Mouse (Mus musculus): ENCODE measurements at regions not wholly inside any gene's neighbourhood (a gene's known extent, or its start where the extent isn't known, plus 50 kb on each side); places are given as distances from the start of the nearest gene placed in this dataset.
"Not testable (repeated sequence)": the region's sequence is repeated elsewhere in the genome, so short reads cannot be mapped to it uniquely, and the experiment has no call there.

DNA sequence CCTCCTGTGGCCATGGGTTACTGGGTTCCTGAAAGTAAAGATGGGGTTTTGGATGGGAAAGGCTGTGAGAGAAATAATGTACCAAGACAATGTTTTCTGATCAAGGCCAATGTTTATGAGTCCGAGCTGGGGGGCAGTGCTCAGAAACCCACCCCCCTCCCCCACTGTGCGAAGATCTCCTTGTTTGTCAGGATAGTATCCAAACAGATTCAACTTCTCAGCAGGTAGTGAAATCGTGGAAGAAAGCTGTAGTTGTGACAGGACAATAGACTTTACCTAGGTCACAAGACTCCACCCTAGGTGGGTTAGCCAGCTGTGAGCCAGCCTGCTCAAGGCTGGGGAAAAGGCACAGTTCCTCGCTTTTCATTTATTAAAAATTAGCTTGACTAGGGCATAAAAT, 6688.6 kb upstream of the Gm7489 start:
- Histone ChIP-seq H3K4me1 (ENCODE audit: control insufficient read depth, insufficient read depth, low read length) (no peaks in the 10 kb centered on the region), H3K27me3 (ENCODE audit: control insufficient read depth, insufficient read depth, low read length) (no peaks in the 10 kb centered on the region), H3K9ac (replicated peaks; ENCODE audit: low read length) (no peak overlapping the region), H3K9me3 (ENCODE audit: control insufficient read depth, low read length) (no peaks in the 10 kb centered on the region), H3K36me3 (ENCODE audit: control insufficient read depth, insufficient read depth, low read length) (no peaks in the 10 kb centered on the region), H3K27ac (replicated peaks; ENCODE audit: low read depth, low read length) (no peak overlapping the region), H3K4me3 (replicated peaks; ENCODE audit: low read depth, low read length) (no peak overlapping the region), H3K4me2 (ENCODE audit: low read length) (no peak overlapping the region)
- WGBS = 74% methylated on average over 4 of the region's 4 CpGs
- no peak for ATAC-seq (ENCODE audit: low FRiP score, low TSS enrichment)
- DNase-seq = no peak

DNA sequence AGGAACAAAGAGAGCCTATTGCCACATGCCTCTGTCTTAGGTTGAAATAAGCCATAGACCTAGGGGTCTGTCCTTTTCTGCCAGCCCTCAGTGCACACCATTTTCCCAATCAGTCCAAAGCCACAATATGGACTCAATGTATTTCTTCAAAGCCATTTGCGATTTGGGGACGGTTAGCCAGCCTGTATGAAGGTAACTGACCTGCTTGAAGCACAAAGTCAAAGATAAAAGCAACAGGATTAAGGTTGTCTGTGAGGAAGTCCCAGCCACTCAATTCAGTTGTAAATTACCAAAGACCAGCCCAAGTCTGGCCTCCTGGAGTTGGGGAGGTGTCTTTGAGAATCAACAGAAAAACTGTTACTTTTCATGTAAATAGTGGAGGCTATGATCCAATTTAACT, 6688.1 kb upstream of the Gm7489 start:
- DNase-seq (no peak), ATAC-seq (ENCODE audit: low FRiP score, low TSS enrichment) (no peak)
- Histone ChIP-seq H3K9ac (replicated peaks; ENCODE audit: low read length) (no peak overlapping the region), H3K4me3 (replicated peaks; ENCODE audit: low read depth, low read length) (no peak overlapping the region), H3K27ac (replicated peaks; ENCODE audit: low read depth, low read length) (no peak overlapping the region), H3K4me1 (ENCODE audit: control insufficient read depth, insufficient read depth, low read length) (no peaks in the 10 kb centered on the region), H3K27me3 (ENCODE audit: control insufficient read depth, insufficient read depth, low read length) (no peaks in the 10 kb centered on the region), H3K9me3 (ENCODE audit: control insufficient read depth, low read length) (no peaks in the 10 kb centered on the region), H3K36me3 (ENCODE audit: control insufficient read depth, insufficient read depth, low read length) (no peaks in the 10 kb centered on the region), H3K4me2 (ENCODE audit: low read length) (no peak overlapping the region)
- 88% methylated on average over 2 of the region's 2 CpGs for WGBS

DNA sequence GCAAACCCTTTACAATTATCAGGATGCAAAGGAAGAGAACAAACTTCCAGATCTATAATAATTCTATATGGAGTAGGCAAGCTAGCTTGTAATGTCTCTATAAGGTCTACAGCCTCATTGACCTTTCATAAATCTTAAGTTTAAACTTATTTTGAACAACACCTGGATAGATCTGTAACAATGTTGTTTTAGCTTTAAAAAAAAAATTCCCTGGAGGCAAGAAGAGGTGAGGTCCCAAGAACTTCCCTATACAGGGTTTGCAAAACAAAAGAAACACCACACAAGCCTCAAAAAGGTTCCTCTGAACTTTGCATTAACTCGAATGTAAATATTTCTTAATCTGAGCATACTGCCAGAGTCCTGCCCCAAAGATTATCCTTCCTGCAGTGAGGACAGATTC, 6685.3 kb upstream of the Gm7489 start:
- H3K27ac ChIP-seq (replicated peaks; ENCODE audit: low read depth, low read length) = no peak overlapping the region
- H3K27me3 ChIP-seq (ENCODE audit: control insufficient read depth, insufficient read depth, low read length) = no peaks in the 10 kb centered on the region
- H3K36me3 ChIP-seq (ENCODE audit: control insufficient read depth, insufficient read depth, low read length) = no peaks in the 10 kb centered on the region
- no peak overlapping the region for H3K9ac ChIP-seq (replicated peaks; ENCODE audit: low read length)
- H3K9me3 ChIP-seq (ENCODE audit: control insufficient read depth, low read length) = no peaks in the 10 kb centered on the region
- H3K4me2 ChIP-seq (ENCODE audit: low read length) = no peak overlapping the region
- DNase-seq (no peak), ATAC-seq (ENCODE audit: low FRiP score, low TSS enrichment) (no peak)
- no peaks in the 10 kb centered on the region for H3K4me1 ChIP-seq (ENCODE audit: control insufficient read depth, insufficient read depth, low read length)
- H3K4me3 ChIP-seq (replicated peaks; ENCODE audit: low read depth, low read length) = no peak overlapping the region
- 74% methylated on average over 1 of the region's 1 CpGs for WGBS

DNA sequence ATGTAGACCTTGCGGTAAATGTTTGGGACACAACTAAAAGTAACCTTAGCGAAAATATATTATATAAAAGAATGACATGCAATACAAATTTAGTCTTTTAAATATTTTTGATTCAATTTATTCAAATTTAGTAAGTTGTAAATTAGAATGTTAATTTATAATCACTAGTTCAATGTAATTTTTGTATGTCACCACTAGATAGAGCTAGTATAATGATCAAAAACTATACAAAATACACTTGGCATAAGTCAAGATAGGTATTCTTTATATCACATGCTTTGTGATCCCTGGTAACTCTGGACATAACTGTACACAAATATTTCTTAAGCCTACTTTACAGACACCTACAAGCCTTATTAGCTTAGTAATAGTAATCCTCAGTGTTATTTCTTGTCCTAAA, 6682.6 kb upstream of the Gm7489 start:
- no peaks in the 10 kb centered on the region for H3K27me3 ChIP-seq (ENCODE audit: control insufficient read depth, insufficient read depth, low read length)
- H3K9ac ChIP-seq (replicated peaks; ENCODE audit: low read length) = no peak overlapping the region
- H3K9me3 ChIP-seq (ENCODE audit: control insufficient read depth, low read length) = no peaks in the 10 kb centered on the region
- no peak for DNase-seq
- whole genome bisulfite sequencing = over 99% methylated on average over 2 of the region's 2 CpGs
- H3K27ac ChIP-seq (replicated peaks; ENCODE audit: low read depth, low read length) = no peak overlapping the region
- no peak overlapping the region for H3K4me2 ChIP-seq (ENCODE audit: low read length)
- no peak for ATAC-seq (ENCODE audit: low FRiP score, low TSS enrichment)
- H3K36me3 ChIP-seq (ENCODE audit: control insufficient read depth, insufficient read depth, low read length) = no peaks in the 10 kb centered on the region
- no peak overlapping the region for H3K4me3 ChIP-seq (replicated peaks; ENCODE audit: low read depth, low read length)
- H3K4me1 ChIP-seq (ENCODE audit: control insufficient read depth, insufficient read depth, low read length) = no peaks in the 10 kb centered on the region

GRCm38 (mm10) chr15:47233221-47233620, 6651.5 kb upstream of the Gm7489 start:
- WGBS = 94% methylated on average over 2 of the region's 2 CpGs
- H3K9ac ChIP-seq (replicated peaks; ENCODE audit: low read length); H3K4me2 ChIP-seq (ENCODE audit: low read length); H3K4me1 ChIP-seq (ENCODE audit: control insufficient read depth, insufficient read depth, low read length); H3K36me3 ChIP-seq (ENCODE audit: control insufficient read depth, insufficient read depth, low read length); H3K9me3 ChIP-seq (ENCODE audit: control insufficient read depth, low read length); DNase-seq; H3K27ac ChIP-seq (replicated peaks; ENCODE audit: low read depth, low read length); H3K27me3 ChIP-seq (ENCODE audit: control insufficient read depth, insufficient read depth, low read length); H3K4me3 ChIP-seq (replicated peaks; ENCODE audit: low read depth, low read length): not testable (repeated sequence)
- peak; percentile 63; the same call in 1 of the 2 replicates for ATAC-seq (ENCODE audit: low FRiP score, low TSS enrichment)

GRCm38 (mm10) chr15:47235631-47236030, 6649.1 kb upstream of the Gm7489 start:
- DNase-seq = no peak
- H3K9me3 ChIP-seq (ENCODE audit: control insufficient read depth, low read length) = no peaks in the 10 kb centered on the region
- H3K27me3 ChIP-seq (ENCODE audit: control insufficient read depth, insufficient read depth, low read length) = no peaks in the 10 kb centered on the region
- no peak overlapping the region for H3K4me2 ChIP-seq (ENCODE audit: low read length)
- no peaks in the 10 kb centered on the region for H3K36me3 ChIP-seq (ENCODE audit: control insufficient read depth, insufficient read depth, low read length)
- H3K9ac ChIP-seq (replicated peaks; ENCODE audit: low read length) = no peak overlapping the region
- H3K4me1 ChIP-seq (ENCODE audit: control insufficient read depth, insufficient read depth, low read length) = no peaks in the 10 kb centered on the region
- 80% methylated on average over 2 of the region's 2 CpGs for WGBS
- no peak overlapping the region for H3K27ac ChIP-seq (replicated peaks; ENCODE audit: low read depth, low read length)
- ATAC-seq (ENCODE audit: low FRiP score, low TSS enrichment) = no peak
- no peak overlapping the region for H3K4me3 ChIP-seq (replicated peaks; ENCODE audit: low read depth, low read length)

Data from midbrain, embryonic 14.5 days (tissue).